In the genomic region with DNA sequence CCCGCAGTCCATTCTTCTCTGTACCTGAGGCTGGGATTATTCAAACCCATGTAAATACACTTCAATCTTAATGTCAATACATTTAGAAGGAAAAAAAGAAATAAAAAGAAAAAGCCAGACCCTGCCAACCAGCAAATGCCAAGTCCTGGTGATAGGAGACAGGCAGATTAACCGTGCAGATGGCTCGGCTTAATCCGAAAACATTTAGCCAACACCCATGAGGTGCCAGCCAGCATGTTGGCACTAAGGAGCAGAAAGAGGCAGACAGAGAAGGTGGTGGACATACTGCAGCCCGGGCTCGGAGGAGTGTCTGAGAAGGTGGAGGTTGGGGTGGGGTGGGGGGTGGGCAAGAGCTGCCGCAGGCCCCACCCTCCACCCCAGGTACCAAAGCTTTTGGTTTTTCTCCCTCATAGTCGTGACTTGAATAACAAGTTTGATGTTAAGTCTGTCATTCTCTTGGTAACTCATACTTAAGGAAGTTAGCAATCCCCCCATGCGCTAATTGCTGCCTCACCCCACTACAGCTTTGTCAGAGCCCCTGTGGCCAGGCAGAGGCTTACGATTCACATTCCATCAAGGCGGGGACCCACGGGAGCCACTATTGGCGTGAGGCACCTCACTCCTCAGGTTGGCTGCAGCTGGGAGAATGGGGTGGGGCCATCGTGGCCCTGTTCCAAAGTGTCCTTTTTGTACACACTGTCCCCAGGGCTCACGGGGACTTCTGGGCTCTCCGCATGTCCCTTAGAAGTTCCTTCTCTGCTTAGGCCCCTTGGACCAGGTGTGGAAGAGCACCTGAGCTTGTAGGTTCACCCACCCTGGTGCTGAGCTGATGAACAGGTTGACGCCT, we compare ENCODE assay signal across 16 mouse cellular contexts.
DNase-seq lines count a peak whose midpoint lies in the region; ATAC-seq lines count a peak whose summit lies in the region.
"Had no signal": no experiment of that assay in that cellular context is flagged by ENCODE, and none has a peak within 500 bp of the region (broad histone marks: within the 10 kb centered on the region; RNA-seq: fewer than 3 reads in every experiment).

No protein-coding gene starts in this region.

- no peaks in the 10 kb centered on the region for H3K27me3 ChIP-seq in embryonic facial prominence, embryonic 13.5 days
- no peaks in the 10 kb centered on the region for H3K27me3 ChIP-seq in embryonic facial prominence, embryonic 10.5 days (replicated peaks; ENCODE audit: low read depth, poor library complexity, severe bottlenecking)
- H3K27me3 ChIP-seq: embryonic facial prominence, embryonic 12.5 days; limb, embryonic 15.5 days had no signal

- ATAC-seq in embryonic facial prominence, embryonic 13.5 days (ENCODE audit: insufficient number of reproducible peaks, insufficient read depth, low FRiP score, low TSS enrichment, low read depth) = no peak
- ATAC-seq: activated CD4-positive, CD25-positive, alpha-beta regulatory T cell, adult 4 months had no signal

- H3K27ac ChIP-seq in embryonic facial prominence, embryonic 13.5 days = peak overlapping the region; percentile 16; the same call in 1 of the 2 replicates
- no peak overlapping the region for H3K27ac ChIP-seq in embryonic facial prominence, embryonic 10.5 days (replicated peaks)
- H3K27ac ChIP-seq: embryonic facial prominence, embryonic 12.5 days; limb, embryonic 15.5 days had no signal

- H3K4me3 ChIP-seq in embryonic facial prominence, embryonic 13.5 days = no peak overlapping the region
- no peak overlapping the region for H3K4me3 ChIP-seq in embryonic facial prominence, embryonic 10.5 days
- H3K4me3 ChIP-seq: embryonic facial prominence, embryonic 12.5 days; heart, embryonic 12.5 days; limb, embryonic 15.5 days had no signal

- H3K9ac ChIP-seq in embryonic facial prominence, embryonic 13.5 days = no peak overlapping the region
- H3K9ac ChIP-seq: embryonic facial prominence, embryonic 12.5 days; heart, embryonic 12.5 days; limb, embryonic 15.5 days had no signal

- H3K36me3 ChIP-seq in embryonic facial prominence, embryonic 13.5 days = no peaks in the 10 kb centered on the region
- no peaks in the 10 kb centered on the region for H3K36me3 ChIP-seq in embryonic facial prominence, embryonic 10.5 days (replicated peaks)
- H3K36me3 ChIP-seq: embryonic facial prominence, embryonic 12.5 days; heart, embryonic 12.5 days; limb, embryonic 15.5 days had no signal

- peaks cover 8% of the 10 kb centered on the region for H3K4me1 ChIP-seq in embryonic facial prominence, embryonic 13.5 days
- peaks cover 6% of the 10 kb centered on the region for H3K4me1 ChIP-seq in embryonic facial prominence, embryonic 10.5 days

- no peaks in the 10 kb centered on the region for H3K9me3 ChIP-seq in embryonic facial prominence, embryonic 13.5 days
- H3K9me3 ChIP-seq in embryonic facial prominence, embryonic 10.5 days = no peaks in the 10 kb centered on the region
- H3K9me3 ChIP-seq: embryonic facial prominence, embryonic 12.5 days; heart, embryonic 12.5 days; limb, embryonic 15.5 days had no signal

- no peak for DNase-seq in embryonic facial prominence, embryonic 10.5 days (ENCODE audit: low spot score)
- peak; percentile 72 to 81 for DNase-seq in layer of hippocampus, postnatal 14 days (ENCODE audit: low spot score in 2 of 2)
- no peak for DNase-seq in layer of hippocampus, adult 11-12 months (ENCODE audit: low spot score)
- peak; percentile 88 for DNase-seq in brain, adult 2 months (ENCODE audit: low read depth, low spot score)
- peak; percentile 91 to 95 for DNase-seq in cerebellum, postnatal 14 days
- DNase-seq in thymus, postnatal 25 days = no peak
- no peak for DNase-seq in spleen, postnatal 4 days (ENCODE audit: low spot score in 2 of 2)
- DNase-seq: adrenal gland, postnatal 36 days; heart, postnatal 4 days; lung, adult 2 months; right cerebral cortex, postnatal 25 days had no signal

- 77% methylated on average over 17 of the region's 17 CpGs for WGBS in embryonic facial prominence, embryonic 13.5 days
- 84% methylated on average over 17 of the region's 17 CpGs for WGBS in embryonic facial prominence, embryonic 10.5 days

- H3K4me2 ChIP-seq in embryonic facial prominence, embryonic 13.5 days = no peak overlapping the region
- H3K4me2 ChIP-seq: embryonic facial prominence, embryonic 12.5 days; heart, embryonic 12.5 days; limb, embryonic 15.5 days had no signal

Comparison
In these comparisons a context has a peak if more than half of its experiments do, and no peak if none do; other contexts are left out.
1. DNase-seq: peak in layer of hippocampus, postnatal 14 days (2 of 2), brain, adult 2 months (single experiment) and cerebellum, postnatal 14 days (2 of 2); none in embryonic facial prominence, embryonic 10.5 days (single experiment), layer of hippocampus, adult 11-12 months (single experiment), thymus, postnatal 25 days (single experiment) and spleen, postnatal 4 days (0 of 2).